Mouse (Mus musculus) urinary bladder, adult 18-20 months (tissue): ENCODE results near the gene Tpx2.

Source experiments
- DNase-seq, 2 experiments: peaks; one replicate each; pipeline ENCODE4 v3.0.0; 2022; ENCODE audit warnings: low spot score in 2 of 2, mixed read lengths in 2 of 2

The Tpx2 gene

GRCm38 (mm10) chr2:152862638-152863037, 14.9 kb downstream of the Tpx2 start:
- DNase-seq = no peak

- DNase-seq = no peak
Observed at GRCm38 (mm10) chr2:152863346-152863745, 15.6 kb downstream of the Tpx2 start.

GRCm38 (mm10) chr2:152878239-152878638, 30.5 kb downstream of the Tpx2 start:
- DNase-seq = no peak

- DNase-seq = no peak
Observed at GRCm38 (mm10) chr2:152880898-152881297, 33.1 kb downstream of the Tpx2 start.

- DNase-seq = no peak
Observed at GRCm38 (mm10) chr2:152884101-152884645, 36.4 kb downstream of the Tpx2 start.

GRCm38 (mm10) chr2:152887230-152887629, 39.5 kb downstream of the Tpx2 start:
- DNase-seq = no peak

- DNase-seq = no peak
Observed at GRCm38 (mm10) chr2:152888774-152889173, 41.0 kb downstream of the Tpx2 start.

- no peak for DNase-seq
Observed at GRCm38 (mm10) chr2:152895834-152896233, 48.1 kb downstream of the Tpx2 start.

GRCm38 (mm10) chr2:152896926-152897325, 49.2 kb downstream of the Tpx2 start:
- DNase-seq = no peak

- DNase-seq = no peak
Observed at GRCm38 (mm10) chr2:152899011-152899410, 51.2 kb downstream of the Tpx2 start.

GRCm38 (mm10) chr2:152901296-152901695, 53.5 kb downstream of the Tpx2 start:
- no peak for DNase-seq

- no peak for DNase-seq
Observed at GRCm38 (mm10) chr2:152902658-152903057, 54.9 kb downstream of the Tpx2 start.

- no peak for DNase-seq
Observed at GRCm38 (mm10) chr2:152903586-152903985, 55.8 kb downstream of the Tpx2 start.

- no peak for DNase-seq
Observed at GRCm38 (mm10) chr2:152904127-152904643, 56.4 kb downstream of the Tpx2 start.

- no peak for DNase-seq
Observed at GRCm38 (mm10) chr2:152905036-152905829, 57.5 kb downstream of the Tpx2 start.

GRCm38 (mm10) chr2:152906274-152907037, 58.7 kb downstream of the Tpx2 start:
- DNase-seq = no peak

GRCm38 (mm10) chr2:152907114-152907943, 59.6 kb downstream of the Tpx2 start:
- DNase-seq = no peak

- DNase-seq = no peak
Observed at GRCm38 (mm10) chr2:152909848-152910247, 62.1 kb downstream of the Tpx2 start.

- DNase-seq = no peak
Observed at GRCm38 (mm10) chr2:152911031-152911430, 63.3 kb downstream of the Tpx2 start, which contains the start of gene Mylk2. TSS of gene Mylk2 (plus strand) at chr2:152911352.

GRCm38 (mm10) chr2:152911432-152911831, 63.7 kb downstream of the Tpx2 start:
- DNase-seq = no peak

GRCm38 (mm10) chr2:152913471-152913870, 65.7 kb downstream of the Tpx2 start:
- DNase-seq = no peak
